Mouse (Mus musculus): ENCODE measurements around the gene Ing4.

DNA sequence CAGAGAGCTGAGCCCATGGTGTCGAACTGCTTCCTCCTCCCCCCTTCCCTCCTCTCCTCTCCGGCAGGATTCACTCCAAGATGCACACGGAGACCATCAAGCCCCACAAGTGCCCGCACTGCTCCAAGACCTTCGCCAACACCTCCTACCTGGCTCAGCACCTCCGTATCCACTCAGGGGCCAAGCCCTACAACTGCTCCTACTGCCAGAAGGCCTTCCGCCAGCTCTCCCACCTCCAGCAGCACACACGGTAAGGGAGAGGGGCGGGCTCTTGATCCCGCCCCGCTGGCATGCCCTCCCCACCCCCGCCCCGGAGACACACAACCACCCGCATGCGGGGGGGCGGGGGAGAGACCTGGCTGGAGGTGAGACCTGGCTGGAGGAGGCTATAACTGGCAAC lies 8.0 kb upstream of the Ing4 start:
- TF ChIP-seq POLR2A (IDR thresholded peaks at IDR 0.05; ENCODE audit: control insufficient read depth, low read depth, low read length) (no peak), CTCF (IDR thresholded peaks at IDR 0.05; ENCODE audit: control insufficient read depth, insufficient read depth, insufficient replicate concordance, low read depth, low read length) (no peak)

Measured in testis, adult 2 months (tissue).